10 mouse cellular contexts compared by ENCODE assay signal in genomic region chr14:29877671-29878422, GRCm38 (mm10).
DNase-seq lines count a peak whose midpoint lies in the region; ATAC-seq lines count a peak whose summit lies in the region.
"Had no signal": no experiment of that assay in that cellular context is flagged by ENCODE, and none has a peak within 500 bp of the region (broad histone marks: within the 10 kb centered on the region; RNA-seq: fewer than 3 reads in every experiment).

No protein-coding gene starts in this region.

- H3K4me3 ChIP-seq in limb, embryonic 11.5 days (ENCODE audit: low read depth, low read length): no peak overlapping the region
- no peak overlapping the region for H3K4me3 ChIP-seq in limb, embryonic 10.5 days
- no peak overlapping the region for H3K4me3 ChIP-seq in embryonic facial prominence, embryonic 14.5 days (ENCODE audit: low read depth, low read length)
- H3K4me3 ChIP-seq: neural tube, embryonic 12.5 days had no signal

- no peak for ATAC-seq in limb, embryonic 11.5 days (ENCODE audit: insufficient number of reproducible peaks, low FRiP score, low TSS enrichment, low read depth)
- ATAC-seq in embryonic facial prominence, embryonic 14.5 days (ENCODE audit: low read depth): no peak

- no peaks in the 10 kb centered on the region for H3K27me3 ChIP-seq in limb, embryonic 11.5 days (ENCODE audit: control insufficient read depth, insufficient read depth, low read length)
- H3K27me3 ChIP-seq in limb, embryonic 10.5 days (ENCODE audit: low read depth, poor library complexity, severe bottlenecking): no peaks in the 10 kb centered on the region
- H3K27me3 ChIP-seq in embryonic facial prominence, embryonic 14.5 days (replicated peaks; ENCODE audit: control insufficient read depth, insufficient read depth, low read length): no peaks in the 10 kb centered on the region
- H3K27me3 ChIP-seq: neural tube, embryonic 12.5 days had no signal

- 0 out of 2 replicates have a peak, but pooled peaks cover 3% of the 10 kb centered on the region for H3K4me1 ChIP-seq in limb, embryonic 11.5 days (ENCODE audit: control insufficient read depth, insufficient read depth, low read length)
- peaks cover 13% of the 10 kb centered on the region for H3K4me1 ChIP-seq in limb, embryonic 10.5 days
- H3K4me1 ChIP-seq in embryonic facial prominence, embryonic 14.5 days (ENCODE audit: control insufficient read depth, insufficient read depth, low read length): peaks cover 11% of the 10 kb centered on the region
- H3K4me1 ChIP-seq: neural tube, embryonic 12.5 days had no signal

- no peaks in the 10 kb centered on the region for H3K36me3 ChIP-seq in limb, embryonic 11.5 days (ENCODE audit: control insufficient read depth, insufficient read depth, low read length)
- no peaks in the 10 kb centered on the region for H3K36me3 ChIP-seq in limb, embryonic 10.5 days
- H3K36me3 ChIP-seq in embryonic facial prominence, embryonic 14.5 days (ENCODE audit: control insufficient read depth, insufficient read depth, low read length): no peaks in the 10 kb centered on the region
- H3K36me3 ChIP-seq: neural tube, embryonic 12.5 days had no signal

- no peaks in the 10 kb centered on the region for H3K9me3 ChIP-seq in limb, embryonic 11.5 days (ENCODE audit: control insufficient read depth, low read length)
- H3K9me3 ChIP-seq in limb, embryonic 10.5 days (replicated peaks): no peaks in the 10 kb centered on the region
- H3K9me3 ChIP-seq in embryonic facial prominence, embryonic 14.5 days (ENCODE audit: control insufficient read depth, low read length): no peaks in the 10 kb centered on the region
- H3K9me3 ChIP-seq: neural tube, embryonic 12.5 days had no signal

- DNase-seq in adrenal gland, postnatal 10 days: peak; percentile 3
- no peak for DNase-seq in adrenal gland, postnatal 14 days
- peak; percentile 23 for DNase-seq in limb, embryonic 11.5 days (ENCODE audit: low spot score)
- DNase-seq in limb, embryonic 10.5 days (ENCODE audit: low spot score): no peak
- DNase-seq in embryonic facial prominence, embryonic 14.5 days (ENCODE audit: low spot score): peak; percentile 36
- peak; percentile 3 for DNase-seq in lung, postnatal 14 days
- DNase-seq in thymus, postnatal 14 days: no peak
- no peak for DNase-seq in adrenal gland, adult 18-20 months (ENCODE audit: low spot score in 2 of 2)
- DNase-seq: thymus, postnatal 4 days had no signal

- H3K9ac ChIP-seq in limb, embryonic 11.5 days (ENCODE audit: low read length): no peak overlapping the region
- no peak overlapping the region for H3K9ac ChIP-seq in embryonic facial prominence, embryonic 14.5 days (ENCODE audit: low read depth, low read length)
- H3K9ac ChIP-seq: neural tube, embryonic 12.5 days had no signal

- no peak overlapping the region for H3K4me2 ChIP-seq in limb, embryonic 11.5 days (ENCODE audit: low read depth, severe bottlenecking)
- H3K4me2 ChIP-seq in embryonic facial prominence, embryonic 14.5 days (ENCODE audit: low read depth, low read length): no peak overlapping the region
- H3K4me2 ChIP-seq: neural tube, embryonic 12.5 days had no signal

- no peak overlapping the region for H3K27ac ChIP-seq in limb, embryonic 11.5 days (replicated peaks; ENCODE audit: low read depth, low read length)
- no peak overlapping the region for H3K27ac ChIP-seq in limb, embryonic 10.5 days
- peak overlapping the region; percentile 30; the same call in 1 of the 2 replicates for H3K27ac ChIP-seq in embryonic facial prominence, embryonic 14.5 days (replicated peaks; ENCODE audit: low read depth, low read length)
- H3K27ac ChIP-seq: neural tube, embryonic 12.5 days had no signal

- 70% methylated on average over 11 of the region's 11 CpGs for WGBS in limb, embryonic 11.5 days
- 71% methylated on average over 11 of the region's 11 CpGs for WGBS in limb, embryonic 10.5 days
- 47% methylated on average over 11 of the region's 11 CpGs for WGBS in embryonic facial prominence, embryonic 14.5 days

Comparison
In these comparisons a context has a peak if more than half of its experiments do, and no peak if none do; other contexts are left out.
1. DNase-seq: peak in adrenal gland, postnatal 10 days (single experiment), limb, embryonic 11.5 days (single experiment), embryonic facial prominence, embryonic 14.5 days (single experiment) and lung, postnatal 14 days (single experiment); none in adrenal gland, postnatal 14 days (single experiment), limb, embryonic 10.5 days (single experiment), thymus, postnatal 14 days (single experiment) and adrenal gland, adult 18-20 months (0 of 2).